Mouse (Mus musculus) E14TG2a.4 (cell line): Measurements from ENCODE around the gene Trim68.

ENCODE experiments used
- CTCF ChIP-seq: conservative IDR thresholded peaks from 2 replicates; pipeline ENCODE4 v1.5.1; 2014; ENCODE audit warnings: low read length
- NANOG ChIP-seq: IDR thresholded peaks from 2 replicates; pipeline ENCODE4 v1.6.1; 2014; ENCODE audit warnings: borderline replicate concordance, low read length, mixed read lengths

GRCm38 (mm10) chr7:102727391-102727790 lies 40.3 kb upstream of the Trim68 start, which contains the start of gene Olfr559:
- no peak for TF ChIP-seq CTCF
- no peak for TF ChIP-seq NANOG
